Mouse (Mus musculus): ENCODE results near the gene Eid3. TPM values are rescaled to one million over a fixed set of nuclear protein-coding genes. Genes with fewer than 3 reads are reported as not detected.
A peak's percentile ranks its signal among the peaks of the same experiment; 100 is the strongest.

Eid3 gene
- polyA plus RNA-seq, 1 experiment from 2014 or later: not detected

- TF ChIP-seq CTCF (IDR thresholded peaks at IDR 0.05; ENCODE audit: low read depth) (no peak), EP300 (IDR thresholded peaks at IDR 0.05; ENCODE audit: low read depth) (no peak)
- no peak overlapping the region for H3K4me2 ChIP-seq (ENCODE audit: low read depth, low read length)
- peaks cover 24% of the 10 kb centered on the region for H3K4me1 ChIP-seq (ENCODE audit: insufficient read depth)
- no peaks in the 10 kb centered on the region for H3K9me3 ChIP-seq (ENCODE audit: low read length)
- peaks cover 61% of the 10 kb centered on the region for H3K36me3 ChIP-seq (replicated peaks; ENCODE audit: insufficient read depth, low read length)
- 31% methylated on average over 9 of the region's 9 CpGs for WGBS (ENCODE audit: insufficient replicate concordance)
- no peaks in the 10 kb centered on the region for H3K27me3 ChIP-seq (ENCODE audit: insufficient read depth, low read length)
- H3K9ac ChIP-seq (replicated peaks): no peak overlapping the region
- ATAC-seq (peak; percentile 90), DNase-seq (peak; percentile 85)
- no peak overlapping the region for H3K4me3 ChIP-seq (ENCODE audit: low read depth, low read length)
- peak overlapping the region; percentile 46; the same call in 1 of the 2 replicates for H3K27ac ChIP-seq (ENCODE audit: low read depth)
These were observed 23.1 kb downstream of the Eid3 start for GRCm38 (mm10) chr10:82889447-82889973.

- Histone ChIP-seq H3K4me2 (ENCODE audit: low read depth, low read length) (no peak overlapping the region), H3K36me3 (replicated peaks; ENCODE audit: insufficient read depth, low read length) (peaks cover 57% of the 10 kb centered on the region), H3K9me3 (ENCODE audit: low read length) (no peaks in the 10 kb centered on the region), H3K4me1 (ENCODE audit: insufficient read depth) (peaks cover 24% of the 10 kb centered on the region), H3K4me3 (ENCODE audit: low read depth, low read length) (no peak overlapping the region), H3K9ac (replicated peaks) (no peak overlapping the region), H3K27me3 (ENCODE audit: insufficient read depth, low read length) (no peaks in the 10 kb centered on the region), H3K27ac (ENCODE audit: low read depth) (peak overlapping the region; percentile 46; the same call in 1 of the 2 replicates)
- DNase-seq (no peak), ATAC-seq (no peak)
- 37% methylated on average over 2 of the region's 2 CpGs for WGBS (ENCODE audit: insufficient replicate concordance)
- TF ChIP-seq CTCF (IDR thresholded peaks at IDR 0.05; ENCODE audit: low read depth) (no peak), EP300 (IDR thresholded peaks at IDR 0.05; ENCODE audit: low read depth) (no peak)
These were observed 24.5 kb downstream of the Eid3 start for GRCm38 (mm10) chr10:82890936-82891335.

DNA sequence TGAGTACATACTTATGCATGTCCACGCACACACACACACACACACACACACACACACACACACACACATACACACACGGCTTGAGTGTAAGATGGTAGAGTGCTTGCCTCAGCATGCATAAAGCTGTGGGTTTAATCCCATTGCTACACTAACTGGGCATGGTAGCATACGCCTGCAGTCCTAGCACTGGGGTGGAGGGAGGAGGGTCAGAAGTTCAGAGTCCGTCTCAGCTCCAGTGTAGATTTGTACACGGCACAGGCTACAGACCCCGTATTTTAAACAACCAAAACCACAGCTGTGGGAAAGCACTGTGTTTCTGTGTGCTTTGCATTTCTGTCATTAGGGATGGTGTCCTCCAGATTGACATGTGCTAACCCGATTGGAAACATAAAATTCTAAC, 25.0 kb downstream of the Eid3 start:
- no peak overlapping the region for H3K27ac ChIP-seq (ENCODE audit: low read depth)
- no peak overlapping the region for H3K9ac ChIP-seq (replicated peaks)
- no peaks in the 10 kb centered on the region for H3K9me3 ChIP-seq (ENCODE audit: low read length)
- H3K4me3 ChIP-seq (ENCODE audit: low read depth, low read length): no peak overlapping the region
- 48% methylated on average over 7 of the region's 7 CpGs for WGBS (ENCODE audit: insufficient replicate concordance)
- TF ChIP-seq CTCF (IDR thresholded peaks at IDR 0.05; ENCODE audit: low read depth) (no peak), EP300 (IDR thresholded peaks at IDR 0.05; ENCODE audit: low read depth) (no peak)
- DNase-seq (no peak), ATAC-seq (peak; percentile 71)
- H3K27me3 ChIP-seq (ENCODE audit: insufficient read depth, low read length): no peaks in the 10 kb centered on the region
- peaks cover 57% of the 10 kb centered on the region for H3K36me3 ChIP-seq (replicated peaks; ENCODE audit: insufficient read depth, low read length)
- no peak overlapping the region for H3K4me2 ChIP-seq (ENCODE audit: low read depth, low read length)
- peaks cover 24% of the 10 kb centered on the region for H3K4me1 ChIP-seq (ENCODE audit: insufficient read depth)

- H3K27ac ChIP-seq (ENCODE audit: low read depth): no peak overlapping the region
- no peak for TF ChIP-seq EP300 (IDR thresholded peaks at IDR 0.05; ENCODE audit: low read depth)
- no peak for TF ChIP-seq CTCF (IDR thresholded peaks at IDR 0.05; ENCODE audit: low read depth)
- peaks cover 24% of the 10 kb centered on the region for H3K4me1 ChIP-seq (ENCODE audit: insufficient read depth)
- no peak overlapping the region for H3K9ac ChIP-seq (replicated peaks)
- H3K9me3 ChIP-seq (ENCODE audit: low read length): no peaks in the 10 kb centered on the region
- H3K4me2 ChIP-seq (ENCODE audit: low read depth, low read length): no peak overlapping the region
- H3K36me3 ChIP-seq (replicated peaks; ENCODE audit: insufficient read depth, low read length): peaks cover 59% of the 10 kb centered on the region
- H3K4me3 ChIP-seq (ENCODE audit: low read depth, low read length): no peak overlapping the region
- ATAC-seq: no peak
- H3K27me3 ChIP-seq (ENCODE audit: insufficient read depth, low read length): no peaks in the 10 kb centered on the region
- 83% methylated on average over 9 of the region's 9 CpGs for WGBS (ENCODE audit: insufficient replicate concordance)
- no peak for DNase-seq
These were observed 26.1 kb downstream of the Eid3 start for GRCm38 (mm10) chr10:82892442-82893055.

DNA sequence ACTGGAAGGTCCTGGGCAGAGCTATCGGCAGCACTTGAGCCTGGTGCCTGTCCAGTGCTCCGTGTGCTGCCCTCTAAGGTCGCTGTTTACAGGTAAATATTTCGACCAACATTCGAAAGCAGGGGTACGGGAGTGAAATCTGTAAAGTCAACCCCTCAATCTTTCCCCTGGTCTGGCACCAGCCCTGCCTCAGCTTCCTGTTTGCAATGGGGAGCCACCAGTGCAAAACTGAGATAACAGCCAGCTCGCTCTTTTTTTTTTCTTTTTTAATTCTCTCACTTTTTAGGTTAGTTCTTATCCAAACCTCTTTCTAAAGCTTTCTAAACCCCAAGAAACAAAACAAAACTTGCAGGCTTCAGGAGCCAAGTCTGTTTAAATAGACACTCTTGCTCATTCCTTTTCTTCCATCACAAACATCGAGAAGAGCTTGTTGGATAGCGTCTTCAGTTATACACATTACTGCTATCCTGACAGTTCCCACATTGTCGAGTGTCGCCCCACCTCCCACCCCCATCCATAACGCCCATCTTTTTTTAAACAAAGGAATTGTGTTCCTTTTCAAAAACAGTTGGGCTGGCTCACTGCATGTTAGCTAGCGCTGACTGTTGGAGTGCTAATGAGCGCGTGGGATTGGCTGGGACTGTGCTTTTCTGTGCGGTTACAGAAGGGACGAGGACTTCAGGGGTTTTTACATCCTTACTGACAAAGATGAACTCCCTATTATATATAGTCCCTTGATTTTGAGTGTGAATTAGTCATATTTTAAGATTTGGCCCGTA, 27.6 kb downstream of the Eid3 start:
- Histone ChIP-seq H3K36me3 (replicated peaks; ENCODE audit: insufficient read depth, low read length) (peaks cover 57% of the 10 kb centered on the region), H3K4me1 (ENCODE audit: insufficient read depth) (peaks cover 20% of the 10 kb centered on the region), H3K9ac (replicated peaks) (no peak overlapping the region), H3K27me3 (ENCODE audit: insufficient read depth, low read length) (no peaks in the 10 kb centered on the region), H3K4me3 (ENCODE audit: low read depth, low read length) (no peak overlapping the region), H3K27ac (ENCODE audit: low read depth) (no peak overlapping the region), H3K4me2 (ENCODE audit: low read depth, low read length) (no peak overlapping the region), H3K9me3 (ENCODE audit: low read length) (no peaks in the 10 kb centered on the region)
- ATAC-seq (no peak), DNase-seq (no peak)
- 57% methylated on average over 18 of the region's 18 CpGs for WGBS (ENCODE audit: insufficient replicate concordance)
- TF ChIP-seq CTCF (IDR thresholded peaks at IDR 0.05; ENCODE audit: low read depth) (no peak), EP300 (IDR thresholded peaks at IDR 0.05; ENCODE audit: low read depth) (no peak; the same call in 1 of the 2 replicates)

DNA sequence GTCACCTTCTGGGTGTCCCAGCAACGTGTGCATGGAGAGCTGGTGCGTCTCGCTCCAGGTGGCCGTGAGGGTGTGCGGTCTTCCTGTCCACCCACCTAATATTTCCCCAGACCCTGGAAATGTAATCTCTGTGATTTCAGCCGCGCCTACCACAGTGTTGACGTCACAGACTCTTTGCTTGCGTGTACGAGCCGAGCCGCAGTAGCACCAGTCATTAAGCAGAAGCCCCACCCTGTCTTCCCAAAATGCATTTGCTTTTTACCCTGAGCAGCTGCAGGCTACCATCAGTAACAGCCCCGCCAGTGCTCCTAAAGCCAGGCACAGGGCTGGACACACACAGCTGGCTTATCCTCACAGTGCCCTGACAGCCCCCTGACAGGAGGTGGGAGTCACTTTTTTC, 31.5 kb downstream of the Eid3 start:
- H3K4me2 ChIP-seq (ENCODE audit: low read depth, low read length): no peak overlapping the region
- H3K27ac ChIP-seq (ENCODE audit: low read depth): no peak overlapping the region
- H3K36me3 ChIP-seq (replicated peaks; ENCODE audit: insufficient read depth, low read length): peaks cover 41% of the 10 kb centered on the region
- H3K27me3 ChIP-seq (ENCODE audit: insufficient read depth, low read length): no peaks in the 10 kb centered on the region
- H3K4me3 ChIP-seq (ENCODE audit: low read depth, low read length): no peak overlapping the region
- DNase-seq (no peak), ATAC-seq (no peak)
- TF ChIP-seq CTCF (IDR thresholded peaks at IDR 0.05; ENCODE audit: low read depth) (no peak), EP300 (IDR thresholded peaks at IDR 0.05; ENCODE audit: low read depth) (no peak)
- no peaks in the 10 kb centered on the region for H3K9me3 ChIP-seq (ENCODE audit: low read length)
- WGBS (ENCODE audit: insufficient replicate concordance): 93% methylated on average over 13 of the region's 13 CpGs
- 0 out of 2 replicates have a peak, but pooled peaks cover 4% of the 10 kb centered on the region for H3K4me1 ChIP-seq (ENCODE audit: insufficient read depth)
- no peak overlapping the region for H3K9ac ChIP-seq (replicated peaks)

Measured in liver, postnatal 0 days (tissue).